16 mouse cellular contexts compared by ENCODE assay signal in genomic region chr14:73013723-73014544, GRCm38 (mm10). TPM values are rescaled to one million over a fixed set of nuclear protein-coding genes. Genes with fewer than 3 reads are reported as not detected.
A peak's percentile ranks its signal among the peaks of the same experiment; 100 is the strongest.
DNase-seq lines count a peak whose midpoint lies in the region; ATAC-seq and TF ChIP-seq lines count a peak whose summit lies in the region.
"Had no signal": no experiment of that assay in that cellular context is flagged by ENCODE, and none has a peak within 500 bp of the region (broad histone marks: within the 10 kb centered on the region; RNA-seq: fewer than 3 reads in every experiment).

No protein-coding gene starts in this region.

- no peak for TF ChIP-seq EP300 in stomach, postnatal 0 days (optimal IDR thresholded peaks at IDR 0.05)

- no peak overlapping the region for H3K27ac ChIP-seq in lung, embryonic 14.5 days (ENCODE audit: low read depth)
- peak overlapping the region; percentile 72 for H3K27ac ChIP-seq in embryonic facial prominence, embryonic 15.5 days (replicated peaks)
- H3K27ac ChIP-seq in stomach, postnatal 0 days (replicated peaks) = peak overlapping the region; percentile 6; the same call in 1 of the 2 replicates
- H3K27ac ChIP-seq: forebrain, embryonic 13.5 days; gastrocnemius, adult 2 months; hindbrain, embryonic 13.5 days; midbrain, embryonic 13.5 days; neural tube, embryonic 13.5 days had no signal

- no peak overlapping the region for H3K4me3 ChIP-seq in lung, embryonic 14.5 days (ENCODE audit: low read depth, low read length)
- no peak overlapping the region for H3K4me3 ChIP-seq in embryonic facial prominence, embryonic 15.5 days (replicated peaks)
- H3K4me3 ChIP-seq in stomach, postnatal 0 days (ENCODE audit: low read depth, low read length) = no peak overlapping the region
- H3K4me3 ChIP-seq: forebrain, embryonic 13.5 days; gastrocnemius, adult 2 months; heart, embryonic 12.5 days; hindbrain, embryonic 13.5 days; midbrain, embryonic 13.5 days; neural tube, embryonic 13.5 days had no signal

- TF ChIP-seq CTCF in lung, embryonic 14.5 days (IDR thresholded peaks at IDR 0.05; ENCODE audit: low read depth) = no peak
- TF ChIP-seq CTCF in stomach, postnatal 0 days (IDR thresholded peaks at IDR 0.05; ENCODE audit: low read depth) = peak; percentile 30; the same call in 1 of the 2 replicates

- 52% methylated on average over 9 of the region's 9 CpGs for WGBS in lung, embryonic 14.5 days
- WGBS in embryonic facial prominence, embryonic 15.5 days = 30% methylated on average over 9 of the region's 9 CpGs
- 35% methylated on average over 9 of the region's 9 CpGs for WGBS in stomach, postnatal 0 days

- H3K36me3 ChIP-seq in lung, embryonic 14.5 days (ENCODE audit: insufficient read depth) = no peaks in the 10 kb centered on the region
- no peaks in the 10 kb centered on the region for H3K36me3 ChIP-seq in embryonic facial prominence, embryonic 15.5 days
- H3K36me3 ChIP-seq in stomach, postnatal 0 days (ENCODE audit: control insufficient read depth, insufficient read depth, low read length) = no peaks in the 10 kb centered on the region
- H3K36me3 ChIP-seq: heart, embryonic 12.5 days; hindbrain, embryonic 13.5 days; midbrain, embryonic 13.5 days; neural tube, embryonic 13.5 days had no signal

- peak; percentile 47 for ATAC-seq in lung, embryonic 14.5 days (ENCODE audit: insufficient read depth)
- ATAC-seq in embryonic facial prominence, embryonic 15.5 days (ENCODE audit: insufficient number of reproducible peaks, low FRiP score, low TSS enrichment, low read depth) = peak; percentile 76
- peak; percentile 63; the same call in 1 of the 2 replicates for ATAC-seq in stomach, postnatal 0 days (ENCODE audit: low FRiP score, low TSS enrichment)
- ATAC-seq: forebrain, embryonic 13.5 days; midbrain, embryonic 13.5 days had no signal

- H3K27me3 ChIP-seq in lung, embryonic 14.5 days (ENCODE audit: insufficient read depth, low read length) = no peaks in the 10 kb centered on the region
- no peaks in the 10 kb centered on the region for H3K27me3 ChIP-seq in embryonic facial prominence, embryonic 15.5 days
- no peaks in the 10 kb centered on the region for H3K27me3 ChIP-seq in stomach, postnatal 0 days (ENCODE audit: control insufficient read depth, insufficient read depth, low read length)
- H3K27me3 ChIP-seq: forebrain, embryonic 13.5 days; heart, embryonic 12.5 days; hindbrain, embryonic 13.5 days; midbrain, embryonic 13.5 days; neural tube, embryonic 13.5 days had no signal

- no peaks in the 10 kb centered on the region for H3K9me3 ChIP-seq in lung, embryonic 14.5 days (ENCODE audit: low read depth, low read length)
- H3K9me3 ChIP-seq in embryonic facial prominence, embryonic 15.5 days (replicated peaks) = no peaks in the 10 kb centered on the region
- no peaks in the 10 kb centered on the region for H3K9me3 ChIP-seq in stomach, postnatal 0 days (ENCODE audit: control insufficient read depth, low read length)
- H3K9me3 ChIP-seq: forebrain, embryonic 13.5 days; hindbrain, embryonic 13.5 days; midbrain, embryonic 13.5 days had no signal

- no peak overlapping the region for H3K9ac ChIP-seq in lung, embryonic 14.5 days
- no peak overlapping the region for H3K9ac ChIP-seq in embryonic facial prominence, embryonic 15.5 days
- H3K9ac ChIP-seq in stomach, postnatal 0 days (ENCODE audit: low read length) = no peak overlapping the region
- H3K9ac ChIP-seq: forebrain, embryonic 13.5 days; heart, embryonic 12.5 days; hindbrain, embryonic 13.5 days; midbrain, embryonic 13.5 days; neural tube, embryonic 13.5 days had no signal

- no peaks in the 10 kb centered on the region for H3K4me1 ChIP-seq in lung, embryonic 14.5 days (ENCODE audit: insufficient read depth)
- peaks cover 6% of the 10 kb centered on the region; the same call in 1 of the 2 replicates for H3K4me1 ChIP-seq in embryonic facial prominence, embryonic 15.5 days
- no peaks in the 10 kb centered on the region for H3K4me1 ChIP-seq in stomach, postnatal 0 days (replicated peaks; ENCODE audit: control insufficient read depth, insufficient read depth)
- H3K4me1 ChIP-seq: forebrain, embryonic 13.5 days; heart, embryonic 12.5 days; hindbrain, embryonic 13.5 days; midbrain, embryonic 13.5 days; neural tube, embryonic 13.5 days had no signal

- no peak overlapping the region for H3K4me2 ChIP-seq in lung, embryonic 14.5 days
- H3K4me2 ChIP-seq in embryonic facial prominence, embryonic 15.5 days (replicated peaks) = no peak overlapping the region
- H3K4me2 ChIP-seq in stomach, postnatal 0 days (replicated peaks; ENCODE audit: low read depth) = no peak overlapping the region
- H3K4me2 ChIP-seq: forebrain, embryonic 13.5 days; heart, embryonic 12.5 days; hindbrain, embryonic 13.5 days; midbrain, embryonic 13.5 days; neural tube, embryonic 13.5 days had no signal

- DNase-seq in adrenal gland, adult (ENCODE audit: inconsistent age in 2 of 2, low spot score in 1 of 2) = peak; percentile 47 to 80
- no peak for DNase-seq in adrenal gland, adult 18-20 months (ENCODE audit: low spot score in 2 of 2)
- DNase-seq in lung, embryonic 14.5 days = peak; percentile 15
- DNase-seq in lung, postnatal 25 days (ENCODE audit: low spot score) = no peak
- DNase-seq in stomach, postnatal 0 days (ENCODE audit: low spot score) = peak; percentile 14
- DNase-seq in urinary bladder, postnatal 36 days (ENCODE audit: low spot score in 2 of 2) = no peak
- DNase-seq in cerebellum, adult 11-12 months = no peak
- DNase-seq: cerebellum, adult 8-10 months; embryo, embryonic 11 days; gastrocnemius, adult 2 months had no signal

RNA-seq across cellular contexts. Expression of gene Cysltr2, which starts 35.0 kb away (rescaled TPM):
- total RNA-seq in adrenal gland, adult 18-20 months (2021) = 1 to 10 TPM; 1.7 to 1.8 TPM
- polyA plus RNA-seq in lung, embryonic 14.5 days (2014; fragmentation: Nextera tagmentation; extraction: Ambion mirVana) = 0.14 TPM in 1 of 2 replicates, not detected in the other
- 0.49 TPM in 1 of 2 replicates, not detected in the other for polyA plus RNA-seq in embryonic facial prominence, embryonic 15.5 days (2015; fragmentation: Nextera tagmentation; extraction: Ambion mirVana)
- polyA plus RNA-seq in stomach, postnatal 0 days (2015; fragmentation: Nextera tagmentation; extraction: Ambion mirVana) = 0.10 and 0.22 TPM in 2 replicates
- total RNA-seq: gastrocnemius, adult 2 months had no signal
- polyA plus RNA-seq: forebrain, embryonic 13.5 days; heart, embryonic 12.5 days; midbrain, embryonic 13.5 days had no signal

Comparison
In these comparisons a context has a peak if more than half of its experiments do, and no peak if none do; other contexts are left out.
1. DNase-seq: peak in adrenal gland, adult (2 of 2), lung, embryonic 14.5 days (single experiment) and stomach, postnatal 0 days (single experiment); none in adrenal gland, adult 18-20 months (0 of 2), lung, postnatal 25 days (single experiment), urinary bladder, postnatal 36 days (0 of 2) and cerebellum, adult 11-12 months (single experiment).
2. Peak in every context shown above with its lines, with median percentiles within 50 percentile points of each other: ATAC-seq.